Mouse (Mus musculus) cortical plate, adult 2 months (tissue): ENCODE data around the gene Parp3.

ENCODE experiments used
- CTCF ChIP-seq: fragments of 200-500 bp; IDR thresholded peaks from 2 replicates; pipeline ENCODE4 v1.5.1; 2011; ENCODE audit warnings: mild to moderate bottlenecking, control low read depth, low read length; ENCODE audit not compliant: insufficient read depth; ENCODE audit errors: extremely low read depth
- POLR2A ChIP-seq: fragments of 200-500 bp; IDR thresholded peaks from 2 replicates; pipeline ENCODE4 v1.6.1; 2011; ENCODE audit warnings: mild to moderate bottlenecking, low read length, control low read depth; ENCODE audit not compliant: insufficient read depth; ENCODE audit errors: extremely low read depth

- TF ChIP-seq CTCF = no peak
- no peak for TF ChIP-seq POLR2A
These were observed 7.4 kb downstream of the Parp3 start for GRCm38 (mm10) chr9:106469317-106469716.
